Mouse (Mus musculus) CH12.LX (cell line): Measurements from ENCODE around the gene Gm20521.

Source experiments
- CHD1 ChIP-seq: IDR thresholded peaks from 2 replicates; pipeline ENCODE4 v1.6.1; 2012; ENCODE audit warnings: low read depth, low read length, improper control_type of control experiment, inconsistent platforms
- CTCF ChIP-seq, 2 experiments: IDR thresholded peaks in 1 of 2; conservative IDR thresholded peaks in 1 of 2; 2 replicates each; pipeline ENCODE4 v1.5.1; 2011 to 2012; ENCODE audit warnings: low read depth in 2 of 2, low read length in 2 of 2, improper control_type of control experiment in 1 of 2, inconsistent platforms in 1 of 2, mild to moderate bottlenecking in 1 of 2, moderate library complexity in 1 of 2
- E2F4 ChIP-seq: IDR thresholded peaks from 2 replicates; pipeline ENCODE4 v1.6.1; 2011; ENCODE audit warnings: low read depth, low read length, improper control_type of control experiment; ENCODE audit not compliant: insufficient replicate concordance
- ELF1 ChIP-seq: IDR thresholded peaks from 2 replicates; pipeline ENCODE4 v1.6.1; 2014; ENCODE audit warnings: low read depth, mild to moderate bottlenecking, inconsistent platforms, low read length, improper control_type of control experiment
- EP300 ChIP-seq: IDR thresholded peaks from 2 replicates; pipeline ENCODE4 v1.6.1; 2011; ENCODE audit warnings: low read length, improper control_type of control experiment
- ETS1 ChIP-seq: conservative IDR thresholded peaks from 2 replicates; pipeline ENCODE4 v1.6.1; 2012; ENCODE audit warnings: low read depth, mild to moderate bottlenecking, inconsistent platforms, low read length, improper control_type of control experiment, moderate library complexity
- HCFC1 ChIP-seq: IDR thresholded peaks from 2 replicates; pipeline ENCODE4 v1.6.1; 2012; ENCODE audit warnings: low read depth, mild to moderate bottlenecking, inconsistent platforms, low read length, improper control_type of control experiment
- KAT2A ChIP-seq: IDR thresholded peaks from 2 replicates; pipeline ENCODE4 v1.6.1; 2012; ENCODE audit warnings: low read length, improper control_type of control experiment, inconsistent platforms; ENCODE audit not compliant: insufficient replicate concordance
- NELFE ChIP-seq: IDR thresholded peaks from 2 replicates; pipeline ENCODE4 v1.6.1; 2011; ENCODE audit warnings: low read depth, low read length, improper control_type of control experiment
- POLR2A ChIP-seq: IDR thresholded peaks from 2 replicates; pipeline ENCODE4 v1.6.1; 2011; ENCODE audit warnings: low read depth, mild to moderate bottlenecking, improper control_type of control experiment, low read length
- POLR2AphosphoS2 ChIP-seq: IDR thresholded peaks from 2 replicates; pipeline ENCODE4 v1.6.1; 2011; ENCODE audit warnings: low read depth, low read length, improper control_type of control experiment
- RAD21 ChIP-seq: IDR thresholded peaks from 2 replicates; pipeline ENCODE4 v1.6.1; 2011; ENCODE audit warnings: low read depth, mild to moderate bottlenecking, low read length, improper control_type of control experiment, moderate library complexity
- ZKSCAN1 ChIP-seq: IDR thresholded peaks from 2 replicates; pipeline ENCODE4 v1.6.1; 2012; ENCODE audit warnings: low read depth, inconsistent platforms, low read length, improper control_type of control experiment, borderline replicate concordance

GRCm38 (mm10) chr14:54857891-54858290 lies 25.4 kb upstream of the Gm20521 start:
- no peak for TF ChIP-seq CTCF (conservative IDR thresholded peaks at IDR 0.05 in 1 of 2, IDR thresholded peaks at IDR 0.05 in 1 of 2; ENCODE audit: low read depth in 2 of 2, low read length in 2 of 2)
- TF ChIP-seq POLR2AphosphoS2 = no peak
- TF ChIP-seq HCFC1 = no peak
- no peak for TF ChIP-seq ZKSCAN1
- TF ChIP-seq ETS1 = no peak
- no peak for TF ChIP-seq E2F4
- TF ChIP-seq POLR2A = no peak
- TF ChIP-seq EP300 = no peak
- no peak for TF ChIP-seq CHD1
- no peak for TF ChIP-seq RAD21
- TF ChIP-seq KAT2A = no peak
- TF ChIP-seq ELF1 = no peak
- no peak for TF ChIP-seq NELFE
